Mouse (Mus musculus) frontal cortex, adult (tissue): ENCODE data around the gene Gm14308.
"Not testable (repeated sequence)": the region's sequence is repeated elsewhere in the genome, so short reads cannot be mapped to it uniquely, and the experiment has no call there.

Source experiments
- ATAC-seq: cut with Nextera tagmentation; 2 replicates; pipeline ENCODE4 v1.9.2; 2017; ENCODE audit warnings: mild to moderate bottlenecking, moderate library complexity, mixed read lengths; ENCODE audit not compliant: low TSS enrichment

Gm14308 gene

DNA sequence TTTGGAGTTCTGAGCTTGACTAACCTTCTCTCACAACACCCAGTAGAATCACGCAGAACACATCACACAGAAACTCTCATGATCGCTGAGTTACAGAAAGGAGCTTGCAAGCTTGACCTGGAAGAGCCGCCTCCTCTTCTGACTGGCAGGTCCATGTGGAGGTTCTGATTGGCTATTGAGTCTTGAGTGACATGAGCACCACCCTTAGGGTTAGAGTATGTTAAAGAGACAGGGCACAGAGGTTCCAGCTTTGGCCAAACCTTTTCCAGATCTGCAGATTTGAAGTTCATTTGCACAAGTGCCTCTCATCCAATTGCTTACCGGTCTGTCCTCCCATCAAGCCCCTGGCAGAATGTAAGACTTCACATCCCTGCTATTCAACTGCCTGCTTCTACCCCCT, at the start of gene Gm14308:
TSS of gene Gm14308 (minus strand) at position 101 of the 400 bp plus-strand sequence.
- not testable (repeated sequence) for ATAC-seq

GRCm38 (mm10) chr2:176670222-176670621, 34.1 kb upstream of the Gm14308 start, which contains the start of gene Zfp973:
TSS of gene Zfp973 (plus strand) at chr2:176670522.
- not testable (repeated sequence) for ATAC-seq
